Mouse (Mus musculus) midbrain, embryonic 12.5 days (tissue): Measurements from ENCODE around the gene Stpg4. TPM values are rescaled to one million over a fixed set of nuclear protein-coding genes. Genes with fewer than 3 reads are reported as not detected.

Source experiments
- ATAC-seq: fragments of 200-750 bp; cut with Nextera tagmentation; 2 replicates; pipeline ENCODE4 v1.8.0; 2017; ENCODE audit warnings: low read depth, moderate TSS enrichment, moderate library complexity; ENCODE audit not compliant: low FRiP score
- H3K27ac ChIP-seq: fragments of 300-500 bp; sonication (generic); replicated peaks from 2 replicates; pipeline ENCODE4 v1.5.1; 2016; ENCODE audit warnings: mild to moderate bottlenecking
- H3K27me3 ChIP-seq: fragments of 300-500 bp; sonication (generic); 2 replicates; pipeline ENCODE4 v1.6.1; 2016; ENCODE audit warnings: mild to moderate bottlenecking
- H3K36me3 ChIP-seq: fragments of 300-500 bp; sonication (generic); 2 replicates; pipeline ENCODE4 v1.6.1; 2016
- H3K4me1 ChIP-seq: fragments of 300-500 bp; sonication (generic); 2 replicates; pipeline ENCODE4 v1.6.1; 2016
- H3K4me2 ChIP-seq: fragments of 300-500 bp; sonication (generic); replicated peaks from 2 replicates; pipeline ENCODE4 v1.6.1; 2016; ENCODE audit warnings: mild to moderate bottlenecking, moderate library complexity
- H3K4me3 ChIP-seq: fragments of 300-500 bp; sonication (generic); 2 replicates; pipeline ENCODE4 v1.5.1; 2016; ENCODE audit warnings: mild to moderate bottlenecking
- H3K9ac ChIP-seq: fragments of 300-500 bp; sonication (generic); replicated peaks from 2 replicates; pipeline ENCODE4 v1.6.1; 2016; ENCODE audit warnings: mild to moderate bottlenecking, moderate library complexity
- H3K9me3 ChIP-seq: fragments of 300-500 bp; sonication (generic); 2 replicates; pipeline ENCODE4 v1.6.1; 2016; ENCODE audit warnings: mild to moderate bottlenecking
- WGBS: fragments of 180-500 bp; shearing (Covaris S2); methylation state at CpG from one replicate; pipeline ENCODE4 v1.1.7; 2016; 5-methylcytosine and 5-hydroxymethylcytosine counted together
- polyA plus RNA-seq: library from polyadenylated mRNA; unstranded; fragments of >200 nt; fragmentation: Nextera tagmentation; extraction: Ambion mirVana; gene quantifications from 2 replicates; pipeline ENCODE4 v1.2.1, GENCODE M21; 2016

Gene Stpg4
- polyA plus RNA-seq, 1 experiment from 2014 or later: not detected

DNA sequence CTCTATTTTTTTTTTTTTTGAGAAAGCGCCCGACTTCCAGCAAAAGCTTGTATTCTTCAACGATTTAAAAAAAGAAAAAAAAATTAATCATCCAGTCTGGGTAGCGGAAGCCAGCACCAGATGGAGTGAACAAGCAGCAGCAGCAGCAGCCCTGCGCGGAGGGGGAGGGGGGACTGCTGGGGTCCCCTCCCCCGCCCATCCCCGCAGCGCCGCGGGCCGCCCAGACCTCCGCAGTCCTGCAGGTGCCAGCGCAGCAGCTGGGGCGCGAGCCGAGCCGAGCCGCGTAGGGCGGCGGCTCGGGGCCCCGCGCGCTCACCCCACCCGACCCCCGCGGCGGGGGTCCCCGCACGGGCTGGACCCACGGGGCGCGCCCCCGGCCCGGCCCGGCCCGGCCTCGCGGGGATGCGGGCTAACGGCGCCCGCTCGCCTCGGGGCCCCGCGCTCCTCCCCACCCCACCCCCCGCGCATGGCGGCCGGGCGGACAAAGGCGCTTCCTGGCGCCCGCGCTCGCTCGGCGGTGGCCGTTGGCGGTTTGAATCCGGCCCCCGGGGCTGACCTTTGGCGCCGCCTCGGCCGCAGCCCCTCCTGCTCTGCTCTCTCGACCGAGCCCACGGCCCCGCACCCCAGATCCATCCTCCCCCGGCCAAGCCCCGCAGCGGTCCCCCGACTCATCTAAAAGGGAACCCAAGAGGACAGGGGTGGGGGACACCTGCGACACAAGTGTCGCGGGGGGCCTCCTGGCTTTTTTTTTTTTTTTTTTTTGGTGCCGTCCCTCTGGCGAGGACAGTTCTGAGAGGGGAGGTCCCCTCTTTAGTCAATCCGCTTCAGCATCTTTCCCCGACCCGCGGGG, 18.6 kb upstream of the Stpg4 start:
- Histone ChIP-seq H3K9me3 (no peaks in the 10 kb centered on the region), H3K4me3 (peak overlapping the region; percentile 95), H3K4me1 (peaks cover 41% of the 10 kb centered on the region), H3K4me2 (peak overlapping the region; percentile 85), H3K27me3 (no peaks in the 10 kb centered on the region), H3K36me3 (peaks cover 5% of the 10 kb centered on the region), H3K9ac (peak overlapping the region; percentile 99), H3K27ac (peak overlapping the region; percentile 99)
- under 1% methylated on average over 43 of the region's 86 CpGs for WGBS
- ATAC-seq: peak; percentile 84

DNA sequence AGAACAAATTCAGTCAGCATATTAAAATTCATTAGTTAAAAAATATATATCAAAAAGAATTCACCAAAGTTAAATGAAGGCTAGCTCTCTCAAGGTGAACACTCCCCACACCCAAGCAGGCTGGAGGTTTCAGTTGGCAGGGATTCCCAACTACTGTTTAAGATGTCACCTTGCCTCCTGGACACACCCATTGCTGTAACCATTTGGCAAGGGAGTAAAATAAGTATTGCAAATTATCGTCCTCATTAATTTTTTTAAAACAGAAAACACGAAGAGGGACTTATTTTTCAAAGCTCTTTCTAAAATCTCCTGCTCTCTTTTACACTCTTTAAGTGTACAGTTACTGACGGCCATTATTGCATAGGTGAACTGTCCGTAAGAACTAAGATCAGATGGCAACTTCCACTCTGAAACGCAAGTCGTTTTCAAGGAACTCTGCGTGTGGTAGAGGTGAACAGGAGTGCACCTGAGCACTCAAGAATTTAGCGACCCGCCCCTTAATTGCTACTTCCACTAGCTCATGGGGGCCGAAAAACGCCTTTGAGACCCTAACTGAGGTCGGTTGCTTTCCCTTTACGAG, 17.9 kb upstream of the Stpg4 start:
- under 1% methylated on average over 13 of the region's 13 CpGs for WGBS

DNA sequence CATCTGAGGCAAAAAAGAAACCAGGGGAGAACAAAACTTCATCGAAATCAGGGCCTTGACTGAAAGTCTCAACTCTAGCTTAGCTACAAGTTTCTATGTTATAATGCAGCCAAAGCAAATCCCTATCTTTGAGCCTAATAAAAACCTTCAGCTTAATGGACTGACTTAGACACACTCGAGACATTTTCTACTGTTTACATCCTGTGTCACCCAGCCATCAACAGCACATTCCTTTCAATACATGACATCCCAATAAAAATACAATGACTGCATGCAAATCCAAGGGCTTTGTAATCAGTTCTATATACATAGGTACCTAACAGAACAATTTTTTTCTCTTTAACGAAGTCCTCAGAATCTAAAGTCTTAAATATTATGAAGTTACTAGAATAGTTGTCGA, 17.2 kb upstream of the Stpg4 start:
- H3K9ac ChIP-seq: peak overlapping the region; percentile 31
- no peak for ATAC-seq
- peak overlapping the region; percentile 38 for H3K4me3 ChIP-seq
- peaks cover 11% of the 10 kb centered on the region for H3K36me3 ChIP-seq
- no peaks in the 10 kb centered on the region for H3K27me3 ChIP-seq
- H3K4me2 ChIP-seq: peak overlapping the region; percentile 85
- 53% methylated on average over 4 of the region's 4 CpGs for WGBS
- H3K27ac ChIP-seq: no peak overlapping the region
- H3K9me3 ChIP-seq: no peaks in the 10 kb centered on the region
- peaks cover 45% of the 10 kb centered on the region for H3K4me1 ChIP-seq

More for the DNA sequence above, 17.9 kb upstream of the Stpg4 start:
- Histone ChIP-seq H3K27me3 (no peaks in the 10 kb centered on the region), H3K36me3 (peaks cover 7% of the 10 kb centered on the region), H3K9ac (peak overlapping the region; percentile 99), H3K9me3 (no peaks in the 10 kb centered on the region), H3K4me1 (peaks cover 42% of the 10 kb centered on the region), H3K27ac (peak overlapping the region; percentile 99), H3K4me3 (peak overlapping the region; percentile 95), H3K4me2 (peak overlapping the region; percentile 85)
- ATAC-seq: no peak

- H3K4me2 ChIP-seq: no peak overlapping the region
- peaks cover 11% of the 10 kb centered on the region for H3K36me3 ChIP-seq
- H3K9me3 ChIP-seq: no peaks in the 10 kb centered on the region
- no peak overlapping the region for H3K4me3 ChIP-seq
- no peak for ATAC-seq
- no peaks in the 10 kb centered on the region for H3K27me3 ChIP-seq
- no peak overlapping the region for H3K27ac ChIP-seq
- peaks cover 41% of the 10 kb centered on the region for H3K4me1 ChIP-seq
- WGBS: 87% methylated on average over 2 of the region's 2 CpGs
- H3K9ac ChIP-seq: no peak overlapping the region
Measured at GRCm38 (mm10) chr17:87441537-87441936, 14.0 kb upstream of the Stpg4 start.

- H3K36me3 ChIP-seq: peaks cover 25% of the 10 kb centered on the region
Measured at GRCm38 (mm10) chr17:87439441-87439840, 11.9 kb upstream of the Stpg4 start.

GRCm38 (mm10) chr17:87433929-87434328, 6.4 kb upstream of the Stpg4 start:
- Histone ChIP-seq H3K36me3 (peaks cover 61% of the 10 kb centered on the region), H3K9ac (no peak overlapping the region), H3K4me3 (no peak overlapping the region), H3K4me2 (no peak overlapping the region), H3K9me3 (no peaks in the 10 kb centered on the region), H3K27me3 (no peaks in the 10 kb centered on the region), H3K27ac (no peak overlapping the region), H3K4me1 (0 out of 2 replicates have a peak, but pooled peaks cover 5% of the 10 kb centered on the region)
- no peak for ATAC-seq
- 93% methylated on average over 3 of the region's 3 CpGs for WGBS

More at GRCm38 (mm10) chr17:87439441-87439840, 11.9 kb upstream of the Stpg4 start:
- Histone ChIP-seq H3K4me1 (peaks cover 37% of the 10 kb centered on the region), H3K4me2 (no peak overlapping the region), H3K9me3 (no peaks in the 10 kb centered on the region), H3K9ac (no peak overlapping the region), H3K27me3 (no peaks in the 10 kb centered on the region), H3K27ac (no peak overlapping the region), H3K4me3 (no peak overlapping the region)
- 89% methylated on average over 2 of the region's 2 CpGs for WGBS
- no peak for ATAC-seq

DNA sequence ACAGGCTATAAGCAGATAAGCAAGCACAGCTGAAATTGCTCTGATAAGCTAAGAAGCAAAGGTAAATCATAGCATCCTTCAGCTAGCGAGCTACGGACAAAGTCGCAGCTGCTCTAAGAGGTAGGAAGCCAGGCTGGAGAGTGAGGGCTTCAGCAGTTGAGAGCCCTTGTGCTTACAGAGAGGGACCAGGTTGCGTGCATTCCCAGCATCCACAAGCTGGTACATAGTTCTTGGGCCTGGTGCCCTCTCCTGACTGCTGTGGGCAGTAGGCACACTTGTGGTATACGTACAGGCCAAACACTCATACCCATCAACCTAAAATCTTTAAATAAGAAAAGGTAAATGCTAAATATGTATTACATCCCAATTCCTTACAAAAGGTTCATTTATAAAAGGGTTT, 5.2 kb upstream of the Stpg4 start:
- Histone ChIP-seq H3K4me2 (no peak overlapping the region), H3K4me1 (0 out of 2 replicates have a peak, but pooled peaks cover 4% of the 10 kb centered on the region), H3K27ac (no peak overlapping the region), H3K27me3 (no peaks in the 10 kb centered on the region), H3K36me3 (peaks cover 63% of the 10 kb centered on the region), H3K9ac (no peak overlapping the region), H3K4me3 (no peak overlapping the region), H3K9me3 (no peaks in the 10 kb centered on the region)
- 97% methylated on average over 5 of the region's 5 CpGs for WGBS
- no peak for ATAC-seq

DNA sequence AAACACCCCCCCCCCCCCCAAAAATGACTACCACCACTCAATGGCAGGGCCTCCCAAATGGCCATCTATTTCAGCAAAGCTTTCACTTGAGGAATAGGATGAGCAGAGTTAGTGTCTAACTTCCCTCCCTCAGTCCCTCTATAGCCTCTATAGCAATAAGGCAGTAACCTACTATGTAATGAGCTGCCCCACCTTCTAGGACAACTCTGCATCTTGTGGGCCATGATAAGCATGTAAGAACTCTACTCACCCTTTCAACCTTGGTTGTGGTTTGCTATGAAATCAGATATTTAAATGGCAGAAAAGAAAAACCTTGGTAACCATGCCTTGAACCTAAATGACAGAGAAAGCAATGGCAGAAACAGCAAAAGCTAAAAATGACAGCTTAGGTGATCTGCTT, 4.8 kb upstream of the Stpg4 start:
- Histone ChIP-seq H3K9ac (no peak overlapping the region), H3K27ac (no peak overlapping the region), H3K9me3 (no peaks in the 10 kb centered on the region), H3K4me1 (peaks cover under 1% of the 10 kb centered on the region; the same call in 1 of the 2 replicates), H3K36me3 (peaks cover 63% of the 10 kb centered on the region), H3K4me3 (no peak overlapping the region), H3K27me3 (no peaks in the 10 kb centered on the region), H3K4me2 (no peak overlapping the region)
- no peak for ATAC-seq

- no peaks in the 10 kb centered on the region; the same call in 1 of the 2 replicates for H3K4me1 ChIP-seq
- H3K27ac ChIP-seq: 0 out of 2 replicates have a peak overlapping the region, but pooled peaks have one; percentile 3
- H3K4me3 ChIP-seq: no peak overlapping the region
- no peaks in the 10 kb centered on the region for H3K27me3 ChIP-seq
- WGBS: 84% methylated on average over 3 of the region's 3 CpGs
- H3K9ac ChIP-seq: no peak overlapping the region
- no peaks in the 10 kb centered on the region for H3K9me3 ChIP-seq
- no peak overlapping the region for H3K4me2 ChIP-seq
- H3K36me3 ChIP-seq: peaks cover 50% of the 10 kb centered on the region
- no peak for ATAC-seq
Measured at GRCm38 (mm10) chr17:87429431-87429830, 1.9 kb upstream of the Stpg4 start.

GRCm38 (mm10) chr17:87418082-87418481, 9.5 kb downstream of the Stpg4 start:
- no peak overlapping the region for H3K4me3 ChIP-seq
- WGBS: 75% methylated on average over 7 of the region's 7 CpGs

DNA sequence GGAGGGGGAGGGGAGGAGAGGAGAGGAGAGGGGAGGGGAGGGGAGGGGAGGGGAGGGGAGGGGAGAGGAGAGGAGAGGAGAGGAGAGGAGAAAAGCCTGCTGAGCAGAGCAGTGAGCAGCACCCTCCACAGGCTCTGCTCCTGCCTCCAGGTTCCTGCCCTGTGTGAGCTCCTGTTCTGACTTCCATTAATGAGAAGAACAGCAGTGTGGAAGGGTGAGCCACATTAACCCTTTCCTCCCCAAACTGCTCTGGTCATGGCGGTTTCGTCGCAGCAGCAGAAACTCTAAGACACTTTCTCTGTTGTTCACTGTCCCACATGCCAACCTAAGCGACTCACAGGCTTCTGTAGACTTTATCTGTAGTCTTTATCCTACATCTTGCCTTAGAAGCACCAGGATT, 20.9 kb downstream of the Stpg4 start:
- Histone ChIP-seq H3K27ac (no peak overlapping the region), H3K4me1 (no peaks in the 10 kb centered on the region), H3K9me3 (no peaks in the 10 kb centered on the region), H3K27me3 (no peaks in the 10 kb centered on the region), H3K4me2 (no peak overlapping the region), H3K4me3 (no peak overlapping the region), H3K9ac (no peak overlapping the region), H3K36me3 (no peaks in the 10 kb centered on the region)
- WGBS: 76% methylated on average over 4 of the region's 4 CpGs
- no peak for ATAC-seq

More at GRCm38 (mm10) chr17:87418082-87418481, 9.5 kb downstream of the Stpg4 start:
- Histone ChIP-seq H3K36me3 (no peaks in the 10 kb centered on the region; the same call in 1 of the 2 replicates), H3K9ac (no peak overlapping the region), H3K4me1 (no peaks in the 10 kb centered on the region), H3K27me3 (no peaks in the 10 kb centered on the region), H3K27ac (no peak overlapping the region), H3K4me2 (no peak overlapping the region), H3K9me3 (no peaks in the 10 kb centered on the region)
- no peak for ATAC-seq

- Histone ChIP-seq H3K4me3 (no peak overlapping the region), H3K4me1 (no peaks in the 10 kb centered on the region), H3K4me2 (no peak overlapping the region), H3K9ac (no peak overlapping the region), H3K36me3 (no peaks in the 10 kb centered on the region), H3K27ac (no peak overlapping the region), H3K27me3 (no peaks in the 10 kb centered on the region), H3K9me3 (no peaks in the 10 kb centered on the region)
- 77% methylated on average over 11 of the region's 11 CpGs for WGBS
- no peak for ATAC-seq
Measured at GRCm38 (mm10) chr17:87405576-87405975, 22.0 kb downstream of the Stpg4 start.
